ENCODE assay signal across 20 mouse cellular contexts in the genomic region with DNA sequence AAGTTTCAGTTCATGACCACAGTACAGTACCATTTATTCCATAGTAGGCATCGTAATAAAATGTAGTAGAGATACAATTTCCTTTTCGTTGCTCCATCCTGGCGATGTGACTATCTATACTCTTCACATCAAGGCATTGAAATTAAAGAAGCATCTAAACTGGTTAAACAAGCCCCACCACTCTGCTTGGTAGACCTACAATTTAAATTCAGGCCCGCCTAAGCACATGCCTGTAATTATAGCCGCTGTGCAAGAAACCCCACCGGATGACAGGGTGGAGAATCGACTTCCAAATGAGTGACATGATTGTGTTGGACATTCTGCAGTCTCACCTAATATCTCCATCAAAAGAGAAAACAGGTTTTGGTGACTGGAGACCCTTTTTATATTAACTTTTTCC. TPM values are rescaled to one million over a fixed set of nuclear protein-coding genes. Genes with fewer than 3 reads are reported as not detected.
"Had no signal": no experiment of that assay in that cellular context is flagged by ENCODE, and none has a peak within 500 bp of the region (broad histone marks: within the 10 kb centered on the region; RNA-seq: fewer than 3 reads in every experiment).

No protein-coding gene starts in this region.

- H3K36me3 ChIP-seq: midbrain, embryonic 10.5 days; midbrain, embryonic 12.5 days; neural tube, embryonic 13.5 days; neural tube, embryonic 15.5 days had no signal

- ATAC-seq: midbrain, embryonic 16.5 days had no signal

- H3K9ac ChIP-seq: lung, embryonic 14.5 days; midbrain, embryonic 12.5 days; neural tube, embryonic 13.5 days; neural tube, embryonic 15.5 days had no signal

- H3K4me2 ChIP-seq: lung, embryonic 14.5 days; midbrain, embryonic 12.5 days; neural tube, embryonic 13.5 days; neural tube, embryonic 15.5 days had no signal

- H3K27ac ChIP-seq: midbrain, embryonic 10.5 days; midbrain, embryonic 12.5 days; neural tube, embryonic 13.5 days; neural tube, embryonic 15.5 days had no signal

- DNase-seq: lung, adult 18-20 months; lung, embryonic 14.5 days; lung, postnatal 10 days; lung, postnatal 4 days; midbrain, embryonic 14.5 days; right cerebral cortex, postnatal 14 days; thymus, adult 18-20 months; thymus, postnatal 14 days; thymus, postnatal 36 days had no signal

- H3K9me3 ChIP-seq: midbrain, embryonic 10.5 days; midbrain, embryonic 12.5 days; neural tube, embryonic 13.5 days; neural tube, embryonic 15.5 days had no signal

- H3K4me3 ChIP-seq: midbrain, embryonic 10.5 days; midbrain, embryonic 12.5 days; myocyte; neural tube, embryonic 13.5 days; neural tube, embryonic 15.5 days had no signal

- H3K4me1 ChIP-seq: midbrain, embryonic 10.5 days; midbrain, embryonic 12.5 days; neural tube, embryonic 13.5 days; neural tube, embryonic 15.5 days had no signal

- H3K27me3 ChIP-seq: midbrain, embryonic 12.5 days; neural tube, embryonic 13.5 days; neural tube, embryonic 15.5 days had no signal

RNA-seq across cellular contexts. Expression of gene Lipm, which starts 1.2 kb away (rescaled TPM):
- polyA plus RNA-seq: lung, embryonic 14.5 days; midbrain, embryonic 10.5 days; midbrain, embryonic 12.5 days; midbrain, embryonic 14.5 days; midbrain, embryonic 16.5 days; myocyte; neural tube, embryonic 11.5 days; neural tube, embryonic 13.5 days; stomach, embryonic 14.5 days had no signal

RNA-seq across cellular contexts. Expression of gene Lipn, which starts 34.7 kb away (rescaled TPM):
- polyA plus RNA-seq: lung, embryonic 14.5 days; lung, embryonic 16.5 days; midbrain, embryonic 10.5 days; midbrain, embryonic 12.5 days; midbrain, embryonic 14.5 days; midbrain, embryonic 16.5 days; myocyte; neural tube, embryonic 11.5 days; neural tube, embryonic 13.5 days; neural tube, embryonic 15.5 days; stomach, embryonic 16.5 days; thymus, postnatal 0 days had no signal
